Mouse (Mus musculus): ENCODE measurements at regions not wholly inside any gene's neighbourhood (a gene's known extent, or its start where the extent isn't known, plus 50 kb on each side); places are given as distances from the start of the nearest gene placed in this dataset.

- no peaks in the 10 kb centered on the region for H3K36me3 ChIP-seq (ENCODE audit: control insufficient read depth, insufficient read depth, low read length, poor library complexity, severe bottlenecking)
- H3K27me3 ChIP-seq (ENCODE audit: control insufficient read depth, insufficient read depth, low read length, poor library complexity, severe bottlenecking) = 0 out of 2 replicates have a peak, but pooled peaks cover 2% of the 10 kb centered on the region
- H3K27ac ChIP-seq (ENCODE audit: insufficient read depth, low read length) = no peak overlapping the region
- H3K4me1 ChIP-seq (ENCODE audit: control insufficient read depth, insufficient read depth, low read length) = no peaks in the 10 kb centered on the region
- H3K9me3 ChIP-seq (replicated peaks; ENCODE audit: control insufficient read depth, insufficient read depth, low read length, poor library complexity, severe bottlenecking) = no peaks in the 10 kb centered on the region
- no peak for TF ChIP-seq EP300 (IDR thresholded peaks at IDR 0.05; ENCODE audit: insufficient read depth, low read depth, low read length)
- TF ChIP-seq POLR2A (IDR thresholded peaks at IDR 0.05; ENCODE audit: insufficient read depth, low read length) = no peak
- no peak for TF ChIP-seq CTCF (IDR thresholded peaks at IDR 0.05; ENCODE audit: low read depth, low read length)
- H3K9ac ChIP-seq (ENCODE audit: low read depth, poor library complexity, severe bottlenecking) = no peak overlapping the region
- no peak overlapping the region for H3K4me3 ChIP-seq (ENCODE audit: low read depth, low read length)
Observed at GRCm38 (mm10) chr8:87417466-87417865, 54.9 kb downstream of the Cbln1 start.

GRCm38 (mm10) chr8:87415051-87415630 is 57.3 kb downstream of the Cbln1 start:
- Histone ChIP-seq H3K9me3 (replicated peaks; ENCODE audit: control insufficient read depth, insufficient read depth, low read length, poor library complexity, severe bottlenecking) (no peaks in the 10 kb centered on the region), H3K4me1 (ENCODE audit: control insufficient read depth, insufficient read depth, low read length) (no peaks in the 10 kb centered on the region), H3K4me3 (ENCODE audit: low read depth, low read length) (no peak overlapping the region), H3K27ac (ENCODE audit: insufficient read depth, low read length) (no peak overlapping the region), H3K9ac (ENCODE audit: low read depth, poor library complexity, severe bottlenecking) (no peak overlapping the region), H3K27me3 (ENCODE audit: control insufficient read depth, insufficient read depth, low read length, poor library complexity, severe bottlenecking) (0 out of 2 replicates have a peak, but pooled peaks cover 2% of the 10 kb centered on the region), H3K36me3 (ENCODE audit: control insufficient read depth, insufficient read depth, low read length, poor library complexity, severe bottlenecking) (no peaks in the 10 kb centered on the region)
- TF ChIP-seq POLR2A (IDR thresholded peaks at IDR 0.05; ENCODE audit: insufficient read depth, low read length) (no peak), EP300 (IDR thresholded peaks at IDR 0.05; ENCODE audit: insufficient read depth, low read depth, low read length) (no peak), CTCF (IDR thresholded peaks at IDR 0.05; ENCODE audit: low read depth, low read length) (no peak)

- no peaks in the 10 kb centered on the region for H3K4me1 ChIP-seq (ENCODE audit: control insufficient read depth, insufficient read depth, low read length)
- no peak for TF ChIP-seq POLR2A (IDR thresholded peaks at IDR 0.05; ENCODE audit: insufficient read depth, low read length)
- no peak for TF ChIP-seq CTCF (IDR thresholded peaks at IDR 0.05; ENCODE audit: low read depth, low read length)
- TF ChIP-seq EP300 (IDR thresholded peaks at IDR 0.05; ENCODE audit: insufficient read depth, low read depth, low read length) = no peak
- no peak overlapping the region for H3K27ac ChIP-seq (ENCODE audit: insufficient read depth, low read length)
- no peaks in the 10 kb centered on the region for H3K27me3 ChIP-seq (ENCODE audit: control insufficient read depth, insufficient read depth, low read length, poor library complexity, severe bottlenecking)
- H3K36me3 ChIP-seq (ENCODE audit: control insufficient read depth, insufficient read depth, low read length, poor library complexity, severe bottlenecking) = no peaks in the 10 kb centered on the region
- no peak overlapping the region for H3K4me3 ChIP-seq (ENCODE audit: low read depth, low read length)
- H3K9ac ChIP-seq (ENCODE audit: low read depth, poor library complexity, severe bottlenecking) = no peak overlapping the region
- no peaks in the 10 kb centered on the region for H3K9me3 ChIP-seq (replicated peaks; ENCODE audit: control insufficient read depth, insufficient read depth, low read length, poor library complexity, severe bottlenecking)
Observed at GRCm38 (mm10) chr8:87389016-87389415, 83.4 kb downstream of the Cbln1 start.

GRCm38 (mm10) chr8:87383527-87384206 is 88.7 kb downstream of the Cbln1 start:
- no peak overlapping the region for H3K4me3 ChIP-seq (ENCODE audit: low read depth, low read length)
- TF ChIP-seq CTCF (IDR thresholded peaks at IDR 0.05; ENCODE audit: low read depth, low read length) (no peak), POLR2A (IDR thresholded peaks at IDR 0.05; ENCODE audit: insufficient read depth, low read length) (no peak), EP300 (IDR thresholded peaks at IDR 0.05; ENCODE audit: insufficient read depth, low read depth, low read length) (no peak)

GRCm38 (mm10) chr8:87382311-87382710 is 90.1 kb downstream of the Cbln1 start:
- no peaks in the 10 kb centered on the region for H3K27me3 ChIP-seq (ENCODE audit: control insufficient read depth, insufficient read depth, low read length, poor library complexity, severe bottlenecking)
- no peak overlapping the region for H3K27ac ChIP-seq (ENCODE audit: insufficient read depth, low read length)
- H3K9me3 ChIP-seq (replicated peaks; ENCODE audit: control insufficient read depth, insufficient read depth, low read length, poor library complexity, severe bottlenecking) = no peaks in the 10 kb centered on the region
- no peaks in the 10 kb centered on the region for H3K36me3 ChIP-seq (ENCODE audit: control insufficient read depth, insufficient read depth, low read length, poor library complexity, severe bottlenecking)
- TF ChIP-seq CTCF (IDR thresholded peaks at IDR 0.05; ENCODE audit: low read depth, low read length) = no peak
- TF ChIP-seq EP300 (IDR thresholded peaks at IDR 0.05; ENCODE audit: insufficient read depth, low read depth, low read length) = no peak
- no peak for TF ChIP-seq POLR2A (IDR thresholded peaks at IDR 0.05; ENCODE audit: insufficient read depth, low read length)
- no peak overlapping the region for H3K4me3 ChIP-seq (ENCODE audit: low read depth, low read length)
- H3K9ac ChIP-seq (ENCODE audit: low read depth, poor library complexity, severe bottlenecking) = no peak overlapping the region
- no peaks in the 10 kb centered on the region for H3K4me1 ChIP-seq (ENCODE audit: control insufficient read depth, insufficient read depth, low read length)

More at GRCm38 (mm10) chr8:87383527-87384206, 88.7 kb downstream of the Cbln1 start:
- Histone ChIP-seq H3K36me3 (ENCODE audit: control insufficient read depth, insufficient read depth, low read length, poor library complexity, severe bottlenecking) (no peaks in the 10 kb centered on the region), H3K9me3 (replicated peaks; ENCODE audit: control insufficient read depth, insufficient read depth, low read length, poor library complexity, severe bottlenecking) (no peaks in the 10 kb centered on the region), H3K27ac (ENCODE audit: insufficient read depth, low read length) (no peak overlapping the region), H3K9ac (ENCODE audit: low read depth, poor library complexity, severe bottlenecking) (no peak overlapping the region), H3K4me1 (ENCODE audit: control insufficient read depth, insufficient read depth, low read length) (no peaks in the 10 kb centered on the region), H3K27me3 (ENCODE audit: control insufficient read depth, insufficient read depth, low read length, poor library complexity, severe bottlenecking) (no peaks in the 10 kb centered on the region)

- no peak for TF ChIP-seq POLR2A (IDR thresholded peaks at IDR 0.05; ENCODE audit: insufficient read depth, low read length)
- no peak for TF ChIP-seq CTCF (IDR thresholded peaks at IDR 0.05; ENCODE audit: low read depth, low read length)
- no peak for TF ChIP-seq EP300 (IDR thresholded peaks at IDR 0.05; ENCODE audit: insufficient read depth, low read depth, low read length)
- no peaks in the 10 kb centered on the region for H3K36me3 ChIP-seq (ENCODE audit: control insufficient read depth, insufficient read depth, low read length, poor library complexity, severe bottlenecking)
- H3K4me1 ChIP-seq (ENCODE audit: control insufficient read depth, insufficient read depth, low read length) = no peaks in the 10 kb centered on the region
- no peak overlapping the region for H3K9ac ChIP-seq (ENCODE audit: low read depth, poor library complexity, severe bottlenecking)
- no peak overlapping the region for H3K27ac ChIP-seq (ENCODE audit: insufficient read depth, low read length)
- H3K4me3 ChIP-seq (ENCODE audit: low read depth, low read length) = no peak overlapping the region
- H3K9me3 ChIP-seq (replicated peaks; ENCODE audit: control insufficient read depth, insufficient read depth, low read length, poor library complexity, severe bottlenecking) = no peaks in the 10 kb centered on the region
- no peaks in the 10 kb centered on the region for H3K27me3 ChIP-seq (ENCODE audit: control insufficient read depth, insufficient read depth, low read length, poor library complexity, severe bottlenecking)
Observed at GRCm38 (mm10) chr8:87380791-87381190, 91.6 kb downstream of the Cbln1 start.
